Mouse (Mus musculus): ENCODE measurements around the gene Mfap1b. TPM values are rescaled to one million over a fixed set of nuclear protein-coding genes. Genes with fewer than 3 reads are reported as not detected.
A peak's percentile ranks its signal among the peaks of the same experiment; 100 is the strongest.
"Not testable (repeated sequence)": the region's sequence is repeated elsewhere in the genome, so short reads cannot be mapped to it uniquely, and the experiment has no call there.

Mfap1b gene
- 17.2 and 20.3 TPM in 2 replicates for total RNA-seq (2012; rRNA removed)
- polyA plus RNA-seq (2012; ENCODE audit: insufficient read depth in 1 of 2, insufficient read length in 2 of 2, low read depth in 1 of 2, low replicate concordance in 2 of 2, missing spikeins in 1 of 2) = 10 to 100 TPM in 1 of 2 experiments, not detected in 1; 19.1 TPM

- H3K27me3 ChIP-seq (ENCODE audit: control insufficient read depth in 1 of 2, insufficient read depth in 2 of 2, low read length in 2 of 2); H3K9me3 ChIP-seq (replicated peaks; ENCODE audit: insufficient read depth, low read length); H3K79me2 ChIP-seq (ENCODE audit: control insufficient read depth, insufficient read depth, low read length, poor library complexity); H3K36me3 ChIP-seq (ENCODE audit: control insufficient read depth in 1 of 2, insufficient read depth in 2 of 2, low read length in 2 of 2); H3K4me1 ChIP-seq (ENCODE audit: control insufficient read depth in 1 of 2, insufficient read depth in 2 of 2, low read length in 2 of 2): not testable (repeated sequence)
- peak within 1 kb of the TSS; percentile 91 for H3K9ac ChIP-seq (ENCODE audit: control insufficient read depth, low read depth, low read length, poor library complexity, severe bottlenecking)
- TF ChIP-seq TBP (IDR thresholded peaks at IDR 0.05; ENCODE audit: low read depth, low read length) (peak; percentile 70; the same call in 1 of the 2 replicates), POLR2A (IDR thresholded peaks at IDR 0.05; ENCODE audit: control insufficient read depth in 1 of 2, insufficient read depth in 1 of 2, low read depth in 1 of 2, low read length in 2 of 2, poor library complexity in 1 of 2) (peak; percentile 49 to 68; a peak in 3 of 4 replicates), SIN3A (IDR thresholded peaks at IDR 0.05; ENCODE audit: low read length) (peak; percentile 97), TCF12 (IDR thresholded peaks at IDR 0.05; ENCODE audit: low read depth, low read length) (peak; percentile 55), NRF1 (IDR thresholded peaks at IDR 0.05; ENCODE audit: insufficient read depth, low read depth, low read length, poor library complexity, severe bottlenecking) (peak; percentile 63), POLR2AphosphoS2 (IDR thresholded peaks at IDR 0.05; ENCODE audit: low read length) (peak; percentile 61; the same call in 1 of the 2 replicates), MXI1 (IDR thresholded peaks at IDR 0.05; ENCODE audit: low read depth, low read length) (peak; percentile 74), ELF1 (IDR thresholded peaks at IDR 0.05; ENCODE audit: low read depth, low read length) (peak; percentile 83), ETS1 (IDR thresholded peaks at IDR 0.05; ENCODE audit: low read depth, low read length) (peak; percentile 49; the same call in 1 of the 2 replicates), NELFE (IDR thresholded peaks at IDR 0.05; ENCODE audit: low read depth, low read length) (peak; percentile 72), ZMIZ1 (IDR thresholded peaks at IDR 0.05; ENCODE audit: low read depth, low read length) (peak; percentile 81), KAT2A (conservative IDR thresholded peaks at IDR 0.05; ENCODE audit: low read depth, low read length) (peak; percentile 71), MAX (IDR thresholded peaks at IDR 0.05; ENCODE audit: low read length) (peak; percentile 29; the same call in 1 of the 2 replicates), MAZ (IDR thresholded peaks at IDR 0.05; ENCODE audit: low read depth, low read length) (0 out of 2 replicates have a peak, but pooled peaks have one; percentile 45), HCFC1 (IDR thresholded peaks at IDR 0.05; ENCODE audit: low read depth, low read length) (peak; percentile 87)
- peak within 1 kb of the TSS; percentile 72 to 90 for H3K4me3 ChIP-seq (ENCODE audit: control insufficient read depth in 1 of 2, insufficient read depth in 1 of 2, low read depth in 2 of 2, low read length in 2 of 2)
- H3K27ac ChIP-seq (ENCODE audit: control insufficient read depth, low read depth, low read length) = peak within 1 kb of the TSS; percentile 95
- peak; percentile 96 for DNase-seq (ENCODE audit: low read depth, low spot score)
Measured at GRCm38 (mm10) chr2:121473301-121474179, at the start of gene Mfap1b. Gene Mfap1b (minus strand): TSS chr2:121474067.

GRCm38 (mm10) chr2:121522830-121523229 lies 49.0 kb upstream of the Mfap1b start:
- DNase-seq (ENCODE audit: low read depth, low spot score) = peak; percentile 83

More at GRCm38 (mm10) chr2:121522830-121523229, 49.0 kb upstream of the Mfap1b start:
- not testable (repeated sequence) for H3K27me3 ChIP-seq (ENCODE audit: control insufficient read depth in 1 of 2, insufficient read depth in 2 of 2, low read length in 2 of 2); H3K27ac ChIP-seq (ENCODE audit: control insufficient read depth, low read depth, low read length); H3K4me3 ChIP-seq (ENCODE audit: control insufficient read depth in 1 of 2, insufficient read depth in 1 of 2, low read depth in 2 of 2, low read length in 2 of 2); H3K9me3 ChIP-seq (replicated peaks; ENCODE audit: insufficient read depth, low read length); H3K9ac ChIP-seq (ENCODE audit: control insufficient read depth, low read depth, low read length, poor library complexity, severe bottlenecking); H3K79me2 ChIP-seq (ENCODE audit: control insufficient read depth, insufficient read depth, low read length, poor library complexity); H3K4me1 ChIP-seq (ENCODE audit: control insufficient read depth in 1 of 2, insufficient read depth in 2 of 2, low read length in 2 of 2)
- peaks cover 11 to 16% of the 10 kb centered on the region in 2 experiments for H3K36me3 ChIP-seq (ENCODE audit: control insufficient read depth in 1 of 2, insufficient read depth in 2 of 2, low read length in 2 of 2)
- TF ChIP-seq ZNF384 (IDR thresholded peaks at IDR 0.05; ENCODE audit: low read depth, low read length) (peak; percentile 75), EP300 (IDR thresholded peaks at IDR 0.05; ENCODE audit: low read depth in 1 of 2, low read length in 2 of 2) (peak in 1 of 2 experiments; percentile 45; a peak in 1 of 4 replicates)

Measured in MEL (cell line).